Mouse (Mus musculus) lung, postnatal 0 days (tissue): ENCODE data around the gene Car10.

ENCODE experiments used
- CTCF ChIP-seq: IDR thresholded peaks from 2 replicates; pipeline ENCODE4 v1.5.1; 2016; ENCODE audit warnings: antibody characterized with exemption, mild to moderate bottlenecking
- EP300 ChIP-seq: IDR thresholded peaks from 2 replicates; pipeline ENCODE4 v1.6.1; 2016; ENCODE audit warnings: antibody characterized with exemption, mild to moderate bottlenecking, control low read depth

DNA sequence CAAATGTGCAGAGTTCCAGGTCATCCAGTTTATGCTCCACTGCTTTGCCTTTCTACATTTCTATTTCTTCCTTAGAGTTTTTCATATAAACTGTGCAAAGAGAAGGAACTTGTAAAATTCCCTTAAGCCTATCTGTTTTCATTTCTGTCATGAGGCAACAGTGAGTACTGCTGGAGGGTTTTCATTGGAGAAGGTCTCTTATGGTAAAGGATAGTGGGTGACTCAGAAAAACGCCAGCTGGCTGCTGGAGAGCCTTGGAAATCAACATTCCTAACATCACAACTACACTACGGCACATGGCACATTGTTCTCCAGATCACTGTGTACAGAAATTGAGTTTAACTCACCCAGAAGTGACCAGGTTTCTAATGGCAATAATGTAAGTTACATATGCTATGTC lies 88.3 kb downstream of the Car10 start:
- TF ChIP-seq CTCF (no peak), EP300 (no peak)
